Mouse (Mus musculus): Measurements from ENCODE around the gene Prickle1. TPM values are rescaled to one million over a fixed set of nuclear protein-coding genes. Genes with fewer than 3 reads are reported as not detected.

The Prickle1 gene
- polyA plus RNA-seq, 1 experiment from 2014 or later = 25.6 TPM

DNA sequence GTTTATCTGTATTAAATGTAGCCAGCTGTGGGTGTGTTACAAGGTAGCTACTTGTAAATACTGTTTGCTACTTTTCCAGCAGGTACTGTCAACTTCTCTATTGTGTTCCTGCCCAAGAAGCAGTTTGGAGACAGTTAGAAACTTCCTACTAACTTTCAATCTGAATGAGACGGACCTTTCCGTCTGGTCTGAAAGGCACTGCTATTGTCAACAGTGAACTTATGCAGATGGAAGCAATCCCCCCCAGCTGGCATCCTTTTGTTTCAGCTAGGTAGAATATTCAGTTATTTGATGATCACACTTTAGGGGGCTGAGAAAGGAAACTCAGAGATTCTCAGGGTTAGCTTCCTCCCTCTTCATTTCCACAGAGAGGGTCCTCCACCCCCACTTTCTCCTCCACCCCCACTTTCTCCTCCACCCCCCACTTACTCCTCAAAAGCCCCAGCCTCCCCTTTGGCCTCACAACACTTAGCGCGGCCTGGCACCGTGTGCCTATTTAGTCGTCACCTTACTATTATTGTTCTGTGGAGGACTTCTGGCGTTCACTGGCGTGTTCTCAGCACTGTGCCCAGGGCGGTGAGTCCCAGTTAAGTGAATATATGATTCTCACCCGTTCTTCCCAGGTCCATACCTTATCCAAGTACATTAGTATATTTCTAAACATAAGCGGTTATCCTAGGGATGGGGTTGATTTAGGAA lies 74.5 kb downstream of the Prickle1 start:
- Histone ChIP-seq H3K9me3 (ENCODE audit: control insufficient read depth, low read length) (no peaks in the 10 kb centered on the region), H3K4me2 (ENCODE audit: low read depth, low read length) (no peak overlapping the region), H3K36me3 (ENCODE audit: control insufficient read depth, insufficient read depth, low read length) (no peaks in the 10 kb centered on the region), H3K4me1 (replicated peaks; ENCODE audit: control insufficient read depth, insufficient read depth, low read length) (peaks cover 30% of the 10 kb centered on the region), H3K9ac (ENCODE audit: low read length) (no peak overlapping the region), H3K4me3 (ENCODE audit: low read length) (no peak overlapping the region), H3K27me3 (ENCODE audit: control insufficient read depth, insufficient read depth, low read depth, low read length) (no peaks in the 10 kb centered on the region), H3K27ac (ENCODE audit: low read length) (peak overlapping the region; percentile 58; the same call in 1 of the 2 replicates)
- 53% methylated on average over 11 of the region's 11 CpGs for WGBS
- ATAC-seq (ENCODE audit: low read depth) = no peak

DNA sequence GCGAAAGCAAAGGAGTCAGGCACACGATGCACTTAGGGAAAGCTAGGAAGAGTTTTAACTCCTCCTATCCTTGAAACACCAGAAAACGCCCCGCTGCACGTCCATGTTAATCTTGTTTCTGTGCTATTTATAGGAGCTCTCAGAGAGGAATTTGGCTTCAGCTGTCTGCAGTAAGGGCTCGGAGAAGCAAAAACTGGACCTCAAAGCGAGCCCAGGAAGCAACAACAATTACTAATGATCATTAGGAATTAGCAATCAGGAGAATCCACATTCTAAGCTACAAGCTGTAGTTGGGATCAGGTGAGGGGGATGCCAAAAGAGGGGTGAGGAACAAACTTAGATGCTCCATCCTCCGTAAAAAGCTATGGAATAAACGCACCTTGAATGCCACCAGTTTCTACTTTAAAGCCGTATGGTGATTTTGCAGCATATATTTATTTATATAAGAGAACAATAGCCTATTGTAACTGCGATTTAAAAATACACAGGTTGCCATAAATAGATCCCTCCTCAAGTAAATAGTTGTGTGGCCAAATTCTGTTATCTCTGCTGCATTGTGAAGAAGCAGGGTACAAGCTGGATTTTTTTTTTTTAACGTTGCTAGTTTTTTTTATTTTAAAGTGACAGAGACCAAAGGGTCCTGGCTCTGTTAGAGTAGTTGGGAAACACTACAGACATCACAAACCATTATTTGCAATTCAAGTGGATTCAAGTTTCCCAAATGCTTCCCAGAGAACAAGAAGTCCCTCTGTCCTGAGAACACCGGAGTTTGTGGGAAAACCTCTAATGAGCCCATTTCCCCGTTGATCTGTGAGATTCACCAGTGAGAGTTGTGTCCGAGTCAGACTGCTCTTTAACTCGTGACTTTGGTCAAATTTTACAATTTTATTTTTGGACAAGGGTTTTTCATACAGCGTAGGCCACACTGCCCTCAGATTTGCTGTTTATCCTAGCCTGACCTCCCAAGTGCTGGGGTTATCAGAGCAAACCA lies 75.6 kb downstream of the Prickle1 start:
- peak overlapping the region; percentile 84 for H3K4me2 ChIP-seq (ENCODE audit: low read depth, low read length)
- H3K36me3 ChIP-seq (ENCODE audit: control insufficient read depth, insufficient read depth, low read length) = no peaks in the 10 kb centered on the region
- H3K4me3 ChIP-seq (ENCODE audit: low read length) = peak overlapping the region; percentile 72
- no peaks in the 10 kb centered on the region for H3K27me3 ChIP-seq (ENCODE audit: control insufficient read depth, insufficient read depth, low read depth, low read length)
- 5% methylated on average over 17 of the region's 17 CpGs for WGBS
- H3K27ac ChIP-seq (ENCODE audit: low read length) = peak overlapping the region; percentile 96
- peak; percentile 49 for ATAC-seq (ENCODE audit: low read depth)
- H3K9ac ChIP-seq (ENCODE audit: low read length) = peak overlapping the region; percentile 87
- H3K9me3 ChIP-seq (ENCODE audit: control insufficient read depth, low read length) = no peaks in the 10 kb centered on the region
- H3K4me1 ChIP-seq (replicated peaks; ENCODE audit: control insufficient read depth, insufficient read depth, low read length) = peaks cover 30% of the 10 kb centered on the region

DNA sequence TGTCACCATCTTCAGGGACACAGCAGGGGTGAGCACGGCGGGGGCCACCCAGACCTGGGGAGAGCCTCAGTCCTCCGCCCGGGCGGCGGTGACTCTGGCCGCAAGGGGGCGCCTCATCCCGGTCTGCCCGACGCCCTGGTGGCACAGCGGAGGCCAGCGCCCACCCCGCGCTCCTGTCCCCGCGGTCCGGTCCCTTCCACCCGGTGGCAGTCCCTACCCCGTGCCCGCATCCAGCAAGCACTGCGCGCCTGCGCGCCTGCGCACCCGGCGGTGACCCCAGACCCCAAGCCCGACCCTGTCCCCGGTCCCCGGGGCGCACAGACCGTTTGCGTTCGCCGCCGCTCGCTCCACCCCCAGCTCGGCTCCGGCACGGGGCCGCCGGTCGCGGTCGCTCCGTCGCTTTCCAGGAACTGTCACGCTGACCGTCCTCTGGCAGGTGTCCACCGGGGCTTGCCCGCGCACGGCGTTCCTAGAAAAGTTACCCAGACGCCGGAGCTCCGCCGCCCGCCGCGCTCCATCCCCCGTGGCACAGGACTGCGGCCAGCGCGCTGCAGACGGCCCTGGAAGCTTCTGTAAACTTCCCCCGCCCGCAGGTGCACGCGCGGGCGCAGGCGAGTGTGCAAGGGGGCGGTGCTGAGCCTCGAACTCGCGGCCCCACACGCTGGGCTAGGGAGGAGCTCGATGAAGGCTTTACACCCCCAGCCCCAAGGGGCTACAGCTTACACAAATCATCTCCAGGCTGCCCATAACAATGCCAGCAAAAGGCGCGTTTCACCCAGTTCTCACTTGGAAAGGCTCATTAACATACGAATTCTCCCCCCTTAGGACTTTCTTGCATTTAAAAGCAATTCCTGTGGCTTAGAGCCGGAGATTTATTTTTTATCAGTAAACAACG lies 76.5 kb downstream of the Prickle1 start:
- Histone ChIP-seq H3K9me3 (ENCODE audit: control insufficient read depth, low read length) (no peaks in the 10 kb centered on the region), H3K9ac (ENCODE audit: low read length) (peak overlapping the region; percentile 87), H3K4me1 (replicated peaks; ENCODE audit: control insufficient read depth, insufficient read depth, low read length) (peaks cover 30% of the 10 kb centered on the region), H3K4me2 (ENCODE audit: low read depth, low read length) (peak overlapping the region; percentile 84), H3K27me3 (ENCODE audit: control insufficient read depth, insufficient read depth, low read depth, low read length) (no peaks in the 10 kb centered on the region), H3K36me3 (ENCODE audit: control insufficient read depth, insufficient read depth, low read length) (no peaks in the 10 kb centered on the region), H3K27ac (ENCODE audit: low read length) (peak overlapping the region; percentile 96), H3K4me3 (ENCODE audit: low read length) (peak overlapping the region; percentile 72)
- WGBS = 0% methylated on average over 82 of the region's 85 CpGs
- ATAC-seq (ENCODE audit: low read depth) = peak; percentile 91

DNA sequence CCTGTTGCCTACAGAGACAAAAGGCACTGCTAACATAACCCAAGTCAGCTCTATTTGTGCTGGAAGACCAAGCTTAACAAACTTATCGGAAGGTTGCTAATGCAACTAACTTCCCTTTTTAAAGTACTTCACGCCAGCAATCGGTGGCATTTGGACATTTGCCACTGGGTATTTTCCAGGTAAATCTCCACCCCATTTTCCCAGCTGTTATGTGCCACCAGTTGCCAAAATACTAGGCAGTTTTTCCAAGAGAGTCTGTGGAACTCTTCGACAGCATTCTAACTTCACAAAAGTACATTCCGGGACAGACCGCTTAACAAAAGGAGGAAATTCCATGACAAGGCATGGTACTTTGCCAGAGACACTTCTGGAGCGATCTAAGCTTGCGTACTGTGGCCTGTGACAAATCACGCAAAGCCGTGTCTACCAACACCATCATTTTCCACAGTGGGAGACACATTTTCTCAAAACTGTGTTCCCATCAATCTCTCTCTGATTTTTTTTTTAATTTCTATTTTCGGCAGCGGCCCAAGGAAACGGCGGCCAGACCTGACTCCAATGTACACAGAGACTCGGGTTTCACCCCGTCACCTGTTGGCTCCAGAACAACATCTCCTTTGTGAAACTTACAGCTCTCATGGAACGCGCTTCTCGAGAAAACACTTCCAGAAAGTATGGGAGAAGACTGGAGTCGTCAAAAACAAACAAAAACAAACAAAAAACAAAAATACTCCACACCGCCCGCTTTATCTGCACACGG lies 77.4 kb downstream of the Prickle1 start:
- Histone ChIP-seq H3K4me2 (ENCODE audit: low read depth, low read length) (peak overlapping the region; percentile 84), H3K9me3 (ENCODE audit: control insufficient read depth, low read length) (no peaks in the 10 kb centered on the region), H3K36me3 (ENCODE audit: control insufficient read depth, insufficient read depth, low read length) (no peaks in the 10 kb centered on the region), H3K4me3 (ENCODE audit: low read length) (peak overlapping the region; percentile 72), H3K27ac (ENCODE audit: low read length) (peak overlapping the region; percentile 96), H3K4me1 (replicated peaks; ENCODE audit: control insufficient read depth, insufficient read depth, low read length) (peaks cover 33% of the 10 kb centered on the region), H3K9ac (ENCODE audit: low read length) (peak overlapping the region; percentile 87), H3K27me3 (ENCODE audit: control insufficient read depth, insufficient read depth, low read depth, low read length) (no peaks in the 10 kb centered on the region)
- peak; percentile 49 for ATAC-seq (ENCODE audit: low read depth)
- WGBS = 2% methylated on average over 23 of the region's 23 CpGs

DNA sequence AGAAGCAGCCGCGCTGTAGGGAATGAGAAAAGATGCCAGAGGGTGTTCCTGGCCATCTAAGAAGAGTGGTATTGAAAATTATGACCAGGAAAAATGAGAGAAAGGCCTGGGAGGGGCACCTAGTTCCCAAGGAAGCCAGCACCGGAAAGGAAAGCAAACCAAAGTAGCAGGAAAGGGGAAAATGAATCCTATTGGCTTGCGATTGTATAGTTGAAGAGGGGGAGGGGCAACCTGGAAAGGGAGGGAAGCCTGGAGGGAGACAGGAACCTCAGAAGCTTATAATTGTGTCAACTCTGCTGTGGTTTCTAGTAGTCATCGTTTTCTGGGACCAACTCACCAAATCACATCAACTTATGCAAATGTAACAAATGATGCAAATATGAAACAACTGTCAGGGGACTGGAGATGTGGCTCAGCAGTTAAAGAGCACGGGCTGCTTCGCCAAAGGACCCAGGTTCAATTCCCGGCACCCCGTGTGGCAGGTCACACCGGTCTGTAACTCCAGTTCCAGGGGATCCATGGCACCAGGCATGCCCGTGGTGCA lies 78.6 kb downstream of the Prickle1 start:
- peak overlapping the region; percentile 84 for H3K4me2 ChIP-seq (ENCODE audit: low read depth, low read length)
- no peaks in the 10 kb centered on the region for H3K27me3 ChIP-seq (ENCODE audit: control insufficient read depth, insufficient read depth, low read depth, low read length)
- ATAC-seq (ENCODE audit: low read depth) = no peak
- peak overlapping the region; percentile 72 for H3K4me3 ChIP-seq (ENCODE audit: low read length)
- H3K36me3 ChIP-seq (ENCODE audit: control insufficient read depth, insufficient read depth, low read length) = no peaks in the 10 kb centered on the region
- WGBS = 69% methylated on average over 11 of the region's 11 CpGs
- peaks cover 36% of the 10 kb centered on the region for H3K4me1 ChIP-seq (replicated peaks; ENCODE audit: control insufficient read depth, insufficient read depth, low read length)
- no peak overlapping the region for H3K9ac ChIP-seq (ENCODE audit: low read length)
- H3K9me3 ChIP-seq (ENCODE audit: control insufficient read depth, low read length) = no peaks in the 10 kb centered on the region
- H3K27ac ChIP-seq (ENCODE audit: low read length) = peak overlapping the region; percentile 96

DNA sequence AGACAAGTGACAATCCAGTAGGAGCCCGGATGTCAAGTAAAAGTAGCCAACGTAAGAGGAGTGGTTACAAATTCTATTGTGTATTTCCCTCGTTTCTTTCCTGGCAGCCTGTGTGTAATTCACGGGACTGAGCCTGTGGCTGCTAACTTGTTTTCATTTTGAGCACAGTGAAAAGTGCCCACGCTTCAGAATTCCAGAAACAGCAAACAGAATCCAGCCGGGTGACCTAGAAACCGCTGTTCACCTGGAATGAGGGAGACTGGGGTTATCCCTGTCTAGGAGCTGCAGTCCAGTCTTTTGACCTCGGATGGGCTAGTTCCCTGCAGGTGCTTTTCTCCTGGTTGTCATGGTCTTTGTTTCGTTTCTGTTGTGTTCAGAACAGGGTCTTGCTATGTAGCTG lies 80.4 kb downstream of the Prickle1 start:
- no peak for ATAC-seq (ENCODE audit: low read depth)
- H3K9ac ChIP-seq (ENCODE audit: low read length) = no peak overlapping the region
- H3K27ac ChIP-seq (ENCODE audit: low read length) = no peak overlapping the region
- no peak overlapping the region for H3K4me2 ChIP-seq (ENCODE audit: low read depth, low read length)
- H3K4me1 ChIP-seq (replicated peaks; ENCODE audit: control insufficient read depth, insufficient read depth, low read length) = peaks cover 27% of the 10 kb centered on the region
- H3K36me3 ChIP-seq (ENCODE audit: control insufficient read depth, insufficient read depth, low read length) = no peaks in the 10 kb centered on the region; the same call in 1 of the 2 replicates
- H3K4me3 ChIP-seq (ENCODE audit: low read length) = no peak overlapping the region
- WGBS = 68% methylated on average over 9 of the region's 9 CpGs
- H3K9me3 ChIP-seq (ENCODE audit: control insufficient read depth, low read length) = no peaks in the 10 kb centered on the region
- H3K27me3 ChIP-seq (ENCODE audit: control insufficient read depth, insufficient read depth, low read depth, low read length) = no peaks in the 10 kb centered on the region

DNA sequence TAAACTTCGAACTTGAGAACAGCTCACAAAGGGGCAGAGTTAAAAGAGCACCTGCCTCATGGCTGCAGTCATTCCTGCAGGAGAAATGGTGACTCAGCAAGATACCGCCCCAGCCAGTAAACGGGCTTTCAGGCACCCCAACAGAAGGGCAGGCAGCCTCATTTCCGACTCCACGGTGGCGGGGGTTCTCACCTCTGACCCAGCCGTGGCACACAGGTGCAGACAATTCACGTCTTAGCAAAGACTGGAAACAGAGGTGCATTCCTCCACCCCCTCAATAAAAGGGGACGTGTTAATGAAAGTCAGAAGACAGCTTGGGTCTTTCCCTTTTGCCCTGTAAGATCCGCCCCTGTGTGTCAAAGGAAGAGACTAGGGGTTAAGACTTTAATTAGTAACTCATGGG lies 81.8 kb downstream of the Prickle1 start:
- no peak overlapping the region for H3K27ac ChIP-seq (ENCODE audit: low read length)
- H3K9me3 ChIP-seq (ENCODE audit: control insufficient read depth, low read length) = no peaks in the 10 kb centered on the region
- no peak overlapping the region for H3K9ac ChIP-seq (ENCODE audit: low read length)

DNA sequence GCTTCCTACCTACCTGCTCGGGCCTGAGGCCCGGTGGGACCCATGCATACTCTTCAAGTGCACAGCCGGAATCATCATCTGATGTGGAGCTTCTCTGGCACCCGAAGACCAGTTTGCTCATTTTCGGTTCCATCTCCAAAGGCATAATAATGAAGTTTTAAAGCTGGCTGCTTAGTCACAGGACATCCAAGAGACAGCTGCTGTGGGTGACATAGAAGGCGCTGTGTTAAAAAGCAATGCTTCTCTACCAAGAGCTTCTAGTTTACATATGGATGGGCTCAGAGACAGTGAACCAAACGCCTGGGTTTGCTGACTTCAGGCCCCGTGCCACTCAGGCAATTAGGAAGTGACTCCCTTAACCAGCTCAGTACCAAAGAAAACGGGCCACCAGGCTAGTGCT lies 83.3 kb downstream of the Prickle1 start:
- H3K9ac ChIP-seq (ENCODE audit: low read length) = no peak overlapping the region
- H3K27ac ChIP-seq (ENCODE audit: low read length) = no peak overlapping the region
- ATAC-seq (ENCODE audit: low read depth) = no peak
- H3K36me3 ChIP-seq (ENCODE audit: control insufficient read depth, insufficient read depth, low read length) = peaks cover 18% of the 10 kb centered on the region
- H3K4me3 ChIP-seq (ENCODE audit: low read length) = no peak overlapping the region
- H3K27me3 ChIP-seq (ENCODE audit: control insufficient read depth, insufficient read depth, low read depth, low read length) = no peaks in the 10 kb centered on the region
- no peaks in the 10 kb centered on the region for H3K9me3 ChIP-seq (ENCODE audit: control insufficient read depth, low read length)
- 41% methylated on average over 9 of the region's 9 CpGs for WGBS
- H3K4me2 ChIP-seq (ENCODE audit: low read depth, low read length) = no peak overlapping the region
- H3K4me1 ChIP-seq (replicated peaks; ENCODE audit: control insufficient read depth, insufficient read depth, low read length) = peaks cover 15% of the 10 kb centered on the region

More for the DNA sequence above, 81.8 kb downstream of the Prickle1 start:
- Histone ChIP-seq H3K36me3 (ENCODE audit: control insufficient read depth, insufficient read depth, low read length) (peaks cover 4% of the 10 kb centered on the region), H3K27me3 (ENCODE audit: control insufficient read depth, insufficient read depth, low read depth, low read length) (no peaks in the 10 kb centered on the region), H3K4me2 (ENCODE audit: low read depth, low read length) (peak overlapping the region; percentile 31), H3K4me1 (replicated peaks; ENCODE audit: control insufficient read depth, insufficient read depth, low read length) (peaks cover 21% of the 10 kb centered on the region), H3K4me3 (ENCODE audit: low read length) (no peak overlapping the region)
- ATAC-seq (ENCODE audit: low read depth) = no peak
- 17% methylated on average over 10 of the region's 10 CpGs for WGBS
